Mouse (Mus musculus) ES-Bruce4 (cell line): ENCODE results near the gene Cdc37l1. TPM values are rescaled to one million over a fixed set of nuclear protein-coding genes. Genes with fewer than 3 reads are reported as not detected.

ENCODE experiments used
- H3K27ac ChIP-seq: 2 replicates; pipeline ENCODE4 v1.5.1; 2012; ENCODE audit warnings: low read length, inconsistent platforms; ENCODE audit not compliant: insufficient read depth
- H3K27me3 ChIP-seq: 2 replicates; pipeline ENCODE4 v1.6.1; 2012; ENCODE audit warnings: mild to moderate bottlenecking, low read length, inconsistent platforms; ENCODE audit not compliant: control insufficient read depth, poor library complexity, insufficient read depth, severe bottlenecking
- H3K36me3 ChIP-seq: 2 replicates; pipeline ENCODE4 v1.6.1; 2012; ENCODE audit warnings: inconsistent platforms, mild to moderate bottlenecking, low read length, moderate library complexity; ENCODE audit not compliant: control insufficient read depth, poor library complexity, insufficient read depth, severe bottlenecking
- H3K4me1 ChIP-seq: one replicate; pipeline ENCODE4 v1.8.1; 2011; ENCODE audit warnings: low read length; ENCODE audit not compliant: control insufficient read depth, insufficient read depth
- H3K4me3 ChIP-seq: 2 replicates; pipeline ENCODE4 v1.5.1; 2011; ENCODE audit warnings: low read depth, mild to moderate bottlenecking, low read length
- H3K9ac ChIP-seq: 2 replicates; pipeline ENCODE4 v1.6.1; 2012; ENCODE audit warnings: low read depth, mild to moderate bottlenecking, inconsistent platforms; ENCODE audit not compliant: poor library complexity, severe bottlenecking
- H3K9me3 ChIP-seq: replicated peaks from 2 replicates; pipeline ENCODE4 v1.6.1; 2012; ENCODE audit warnings: mild to moderate bottlenecking, low read length, inconsistent platforms; ENCODE audit not compliant: control insufficient read depth, poor library complexity, insufficient read depth, severe bottlenecking
- CTCF ChIP-seq: IDR thresholded peaks from one replicate; pipeline ENCODE4 v1.8.1; 2011; ENCODE audit warnings: low read depth, low read length
- EP300 ChIP-seq: IDR thresholded peaks from 2 replicates; pipeline ENCODE4 v1.6.1; 2011; ENCODE audit warnings: low read depth, low read length; ENCODE audit not compliant: insufficient read depth
- POLR2A ChIP-seq: IDR thresholded peaks from one replicate; pipeline ENCODE4 v1.8.1; 2011; ENCODE audit warnings: low read length; ENCODE audit not compliant: insufficient read depth
- polyA plus RNA-seq: library from polyadenylated mRNA; stranded (reverse); fragments of >200 nt; gene quantifications from 2 replicates; pipeline ENCODE4 v1.2.4, GENCODE M21; 2011; ENCODE audit warnings: low read depth; ENCODE audit not compliant: missing spikeins, insufficient read depth, insufficient read length

Cdc37l1 gene
- polyA plus RNA-seq, 1 experiment: 58.9 TPM

DNA sequence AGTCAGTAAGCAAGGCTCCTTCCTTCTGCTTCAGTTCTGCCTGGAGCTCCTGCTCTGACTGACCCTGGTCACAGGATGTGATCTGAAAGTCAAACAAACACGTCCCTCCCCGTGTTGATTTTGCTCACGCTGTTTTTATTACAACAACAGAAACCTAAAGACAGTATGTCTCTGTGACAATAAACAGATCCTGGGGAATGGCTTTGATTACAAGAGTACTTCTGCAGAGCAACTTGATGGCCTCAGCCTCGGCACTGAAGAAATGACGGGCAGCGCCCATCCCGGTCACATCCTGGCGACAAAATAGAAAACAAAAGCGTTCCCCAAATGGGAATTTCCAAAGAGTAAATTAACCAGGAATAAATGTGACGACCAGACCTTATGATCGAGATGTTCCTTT, 19.9 kb upstream of the Cdc37l1 start:
- no peak for TF ChIP-seq CTCF
- TF ChIP-seq POLR2A: no peak
- TF ChIP-seq EP300: no peak
- Histone ChIP-seq H3K9ac (no peak overlapping the region), H3K4me1 (no peaks in the 10 kb centered on the region)

DNA sequence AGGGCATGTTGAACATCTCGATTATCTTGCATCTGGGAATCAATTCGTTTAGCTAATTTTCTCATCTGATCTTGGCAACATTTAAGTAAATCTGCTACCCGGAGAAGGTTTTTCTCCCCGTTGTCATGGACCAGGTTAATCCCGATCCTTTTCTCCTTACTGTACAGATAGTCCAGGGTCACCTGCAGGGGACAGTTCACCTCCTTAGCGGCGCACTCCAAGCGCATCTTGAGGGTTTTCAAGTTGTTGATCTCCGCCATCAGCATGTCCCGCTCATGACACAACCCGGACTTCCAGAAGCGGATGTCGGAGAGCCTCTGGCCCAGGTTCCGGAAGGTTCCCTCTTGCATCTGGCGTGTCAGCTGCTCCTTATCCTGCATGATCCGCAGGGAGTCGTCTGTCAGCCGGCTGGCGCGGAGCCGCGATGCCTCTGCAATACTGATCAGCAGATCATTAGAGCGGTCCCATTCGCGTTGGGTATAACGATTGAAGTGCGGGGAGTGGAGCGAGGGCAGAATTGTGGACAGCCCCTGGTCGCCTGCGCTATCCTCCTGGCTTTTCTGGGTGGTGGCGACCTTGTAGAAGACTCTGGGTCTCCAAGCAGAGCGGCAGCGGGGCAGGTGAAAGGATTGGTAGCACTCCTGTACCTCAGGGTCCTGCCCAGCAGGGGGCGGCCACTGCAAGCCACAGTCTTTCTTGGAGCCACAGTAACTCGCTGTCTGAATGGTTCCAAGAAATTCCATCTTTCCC, 15.1 kb upstream of the Cdc37l1 start:
- Histone ChIP-seq H3K27me3 (peaks cover 2% of the 10 kb centered on the region; the same call in 1 of the 2 replicates), H3K27ac (no peak overlapping the region), H3K4me3 (peak overlapping the region; percentile 72), H3K36me3 (no peaks in the 10 kb centered on the region), H3K4me1 (no peaks in the 10 kb centered on the region), H3K9me3 (no peaks in the 10 kb centered on the region), H3K9ac (no peak overlapping the region)
- TF ChIP-seq CTCF: peak; percentile 85
- no peak for TF ChIP-seq EP300

More for the DNA sequence above, 19.9 kb upstream of the Cdc37l1 start:
- Histone ChIP-seq H3K36me3 (no peaks in the 10 kb centered on the region), H3K9me3 (no peaks in the 10 kb centered on the region), H3K4me3 (no peak overlapping the region), H3K27ac (no peak overlapping the region), H3K27me3 (peaks cover 2% of the 10 kb centered on the region)

DNA sequence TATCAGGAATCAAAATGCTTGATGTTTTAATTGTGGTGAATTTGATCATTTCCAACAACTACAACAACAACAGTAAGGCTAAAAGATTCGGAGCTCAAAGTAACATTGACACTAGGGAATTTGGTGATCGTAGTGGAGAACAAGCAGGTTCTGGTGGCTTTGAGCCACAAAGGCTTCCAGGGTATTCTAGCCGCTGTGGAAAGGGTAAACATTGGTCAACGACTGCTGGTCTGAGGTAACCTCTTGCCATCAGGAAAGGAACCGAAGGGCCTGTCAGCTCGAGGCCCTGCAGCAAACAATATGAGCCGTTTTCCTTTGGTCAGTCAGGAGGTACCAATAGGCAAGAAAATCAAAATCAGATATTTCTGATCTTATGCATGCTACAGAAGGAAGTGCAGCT, 7.5 kb upstream of the Cdc37l1 start:
- no peak overlapping the region for H3K9ac ChIP-seq
- H3K27me3 ChIP-seq: no peaks in the 10 kb centered on the region
- H3K36me3 ChIP-seq: no peaks in the 10 kb centered on the region
- H3K9me3 ChIP-seq: no peaks in the 10 kb centered on the region
- H3K4me1 ChIP-seq: no peaks in the 10 kb centered on the region
- no peak overlapping the region for H3K4me3 ChIP-seq
- no peak overlapping the region for H3K27ac ChIP-seq
- TF ChIP-seq POLR2A: no peak
- TF ChIP-seq EP300: no peak
- TF ChIP-seq CTCF: no peak

DNA sequence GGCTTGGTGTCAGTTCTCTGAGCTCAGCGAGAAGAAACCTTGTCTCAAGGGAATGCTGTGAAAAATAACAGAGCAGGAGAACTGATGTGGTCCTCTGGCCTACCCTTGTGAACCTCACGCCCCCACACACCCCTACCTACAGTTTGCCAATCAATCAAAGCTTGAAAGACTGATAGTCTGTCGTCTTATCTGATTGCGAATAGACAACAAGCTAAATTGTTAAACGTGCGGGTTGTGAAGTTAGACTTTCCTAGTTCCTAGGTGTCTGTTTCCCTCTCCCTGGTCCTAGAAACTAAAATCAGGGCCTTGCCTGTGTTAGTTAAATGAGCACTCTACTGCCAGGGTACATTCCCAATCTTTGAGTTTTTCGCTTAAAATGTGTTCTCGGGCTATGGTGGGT, 637 bp upstream of the Cdc37l1 start:
- H3K4me3 ChIP-seq: peak overlapping the region; percentile 77; the same call in 1 of the 2 replicates
- H3K27ac ChIP-seq: 0 out of 2 replicates have a peak overlapping the region, but pooled peaks have one; percentile 66
- no peak for TF ChIP-seq CTCF
- no peak for TF ChIP-seq POLR2A

DNA sequence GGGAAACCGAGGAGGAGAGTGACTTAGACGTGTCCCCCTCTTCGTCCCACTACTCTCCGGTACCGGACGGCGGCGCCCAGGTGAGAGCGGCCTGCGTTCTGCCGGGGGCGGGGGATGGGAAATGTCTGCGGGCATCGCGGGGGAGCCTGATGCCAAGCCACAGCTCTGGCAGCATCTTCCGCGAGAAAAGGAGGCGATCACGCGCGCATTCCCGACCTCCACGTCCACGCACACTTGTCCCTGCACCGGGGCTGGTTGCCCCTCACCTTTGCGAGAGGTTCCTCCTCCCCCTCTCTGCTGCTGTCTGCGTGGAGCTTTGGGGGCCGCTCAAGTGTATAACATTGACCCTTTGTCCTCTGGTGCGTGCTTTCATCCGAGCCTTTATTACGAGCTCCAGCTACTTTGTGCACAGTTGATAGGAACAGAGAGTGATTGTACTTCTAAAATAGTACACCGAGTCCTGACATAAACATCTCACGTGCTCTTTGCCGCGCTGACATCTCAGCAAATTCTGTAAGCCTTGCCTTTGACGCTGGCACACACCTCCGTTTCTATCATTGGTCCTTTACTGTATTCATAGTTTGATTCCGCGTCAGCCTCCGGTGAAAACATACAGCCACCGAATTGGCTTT, 554 bp downstream of the Cdc37l1 start:
- peak overlapping the region; percentile 73 for H3K4me3 ChIP-seq
- H3K36me3 ChIP-seq: peaks cover 10% of the 10 kb centered on the region
- no peaks in the 10 kb centered on the region for H3K27me3 ChIP-seq
- H3K4me1 ChIP-seq: peaks cover 2% of the 10 kb centered on the region
- H3K9ac ChIP-seq: peak overlapping the region; percentile 82
- H3K9me3 ChIP-seq: no peaks in the 10 kb centered on the region
- H3K27ac ChIP-seq: no peak overlapping the region
- TF ChIP-seq POLR2A: no peak
- TF ChIP-seq EP300: no peak
- no peak for TF ChIP-seq CTCF

More for the DNA sequence above, 637 bp upstream of the Cdc37l1 start:
- H3K27me3 ChIP-seq: no peaks in the 10 kb centered on the region
- H3K36me3 ChIP-seq: no peaks in the 10 kb centered on the region
- peaks cover 2% of the 10 kb centered on the region for H3K4me1 ChIP-seq
- no peaks in the 10 kb centered on the region for H3K9me3 ChIP-seq
- peak overlapping the region; percentile 82 for H3K9ac ChIP-seq

DNA sequence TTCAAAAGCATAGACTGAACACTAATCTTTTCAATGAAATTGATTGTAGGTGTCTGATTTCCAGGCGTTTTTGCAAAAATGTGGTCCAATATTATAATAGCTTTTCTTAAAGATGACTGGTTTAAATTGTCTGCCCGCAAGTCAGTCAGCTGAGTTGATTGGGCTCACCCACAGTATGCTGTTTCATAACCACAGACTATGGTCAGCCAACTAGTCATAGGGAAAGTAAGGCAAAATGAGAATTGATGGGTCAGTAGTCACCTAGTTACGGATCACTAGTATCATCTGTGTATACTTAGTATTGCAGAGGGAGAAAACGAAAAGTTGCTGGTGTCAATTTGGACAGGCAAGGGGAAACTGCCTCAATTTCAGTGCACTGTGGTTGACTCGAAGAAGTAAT, 1.2 kb downstream of the Cdc37l1 start:
- TF ChIP-seq CTCF (no peak), POLR2A (no peak), EP300 (no peak)
- H3K27me3 ChIP-seq: no peaks in the 10 kb centered on the region
- H3K4me1 ChIP-seq: peaks cover 2% of the 10 kb centered on the region
- no peaks in the 10 kb centered on the region for H3K9me3 ChIP-seq
- H3K9ac ChIP-seq: peak overlapping the region; percentile 82; the same call in 1 of the 2 replicates
- H3K4me3 ChIP-seq: no peak overlapping the region
- peaks cover 10% of the 10 kb centered on the region for H3K36me3 ChIP-seq
- no peak overlapping the region for H3K27ac ChIP-seq
